Mouse (Mus musculus) forebrain, embryonic 16.5 days (tissue): Measurements from ENCODE around the gene Sacm1l. TPM values are rescaled to one million over a fixed set of nuclear protein-coding genes. Genes with fewer than 3 reads are reported as not detected.
A peak's percentile ranks its signal among the peaks of the same experiment; 100 is the strongest.

Experiments used
- ATAC-seq: fragments of 200-750 bp; cut with Nextera tagmentation; 2 replicates; pipeline ENCODE4 v1.8.0; 2017; ENCODE audit warnings: mild to moderate bottlenecking, moderate library complexity
- H3K27ac ChIP-seq: fragments of 300-500 bp; sonication (generic); 2 replicates; pipeline ENCODE4 v1.5.1; 2014; ENCODE audit warnings: low read length, control low read depth
- H3K27me3 ChIP-seq: fragments of 300-500 bp; sonication (generic); replicated peaks from 2 replicates; pipeline ENCODE4 v1.6.1; 2014; ENCODE audit warnings: low read length; ENCODE audit not compliant: control insufficient read depth, insufficient read depth
- H3K36me3 ChIP-seq: fragments of 300-500 bp; sonication (generic); 2 replicates; pipeline ENCODE4 v1.6.1; 2014; ENCODE audit not compliant: control insufficient read depth, insufficient read depth
- H3K4me1 ChIP-seq: fragments of 300-500 bp; sonication (generic); replicated peaks from 2 replicates; pipeline ENCODE4 v1.6.1; 2014; ENCODE audit warnings: low read length; ENCODE audit not compliant: control insufficient read depth, insufficient read depth
- H3K4me2 ChIP-seq: fragments of 300-500 bp; sonication (generic); 2 replicates; pipeline ENCODE4 v1.6.1; 2014; ENCODE audit warnings: mild to moderate bottlenecking, low read length, control low read depth
- H3K4me3 ChIP-seq: fragments of 300-500 bp; sonication (generic); replicated peaks from 2 replicates; pipeline ENCODE4 v1.5.1; 2014; ENCODE audit warnings: mild to moderate bottlenecking, low read length, control low read depth
- H3K9ac ChIP-seq: fragments of 300-500 bp; sonication (generic); replicated peaks from 2 replicates; pipeline ENCODE4 v1.6.1; 2014; ENCODE audit warnings: low read depth, low read length, control low read depth
- H3K9me3 ChIP-seq: fragments of 300-500 bp; sonication (generic); 2 replicates; pipeline ENCODE4 v1.6.1; 2016; ENCODE audit warnings: low read length; ENCODE audit not compliant: control insufficient read depth
- WGBS: fragments of 180-500 bp; shearing (Covaris S2); extraction: QIAGEN DNeasy Blood & Tissue Kit; methylation state at CpG from one replicate; pipeline ENCODE4 v1.1.7; 2014; 5-methylcytosine and 5-hydroxymethylcytosine counted together
- polyA plus RNA-seq: library from polyadenylated mRNA; unstranded; fragments of >200 nt; fragmentation: Nextera tagmentation; extraction: Ambion mirVana; gene quantifications from 2 replicates; pipeline ENCODE4 v1.2.1, GENCODE M21; 2015

Sacm1l gene
- 54.2 and 60.3 TPM in 2 replicates for polyA plus RNA-seq

- Histone ChIP-seq H3K4me2 (peak within 1 kb of the TSS; percentile 79), H3K27ac (peak within 1 kb of the TSS; percentile 92), H3K36me3 (no peaks in the 10 kb centered on the region), H3K27me3 (no peaks in the 10 kb centered on the region), H3K4me3 (peak within 1 kb of the TSS; percentile 97), H3K9me3 (no peaks in the 10 kb centered on the region), H3K4me1 (peaks cover 20% of the 10 kb centered on the region), H3K9ac (peak within 1 kb of the TSS; percentile 95)
- peak; percentile 99 for ATAC-seq
- 0% methylated on average over 77 of the region's 79 CpGs for WGBS
Measured at GRCm38 (mm10) chr9:123529392-123530157, at the start of gene Sacm1l. Gene Sacm1l (plus strand): TSS chr9:123529759.

DNA sequence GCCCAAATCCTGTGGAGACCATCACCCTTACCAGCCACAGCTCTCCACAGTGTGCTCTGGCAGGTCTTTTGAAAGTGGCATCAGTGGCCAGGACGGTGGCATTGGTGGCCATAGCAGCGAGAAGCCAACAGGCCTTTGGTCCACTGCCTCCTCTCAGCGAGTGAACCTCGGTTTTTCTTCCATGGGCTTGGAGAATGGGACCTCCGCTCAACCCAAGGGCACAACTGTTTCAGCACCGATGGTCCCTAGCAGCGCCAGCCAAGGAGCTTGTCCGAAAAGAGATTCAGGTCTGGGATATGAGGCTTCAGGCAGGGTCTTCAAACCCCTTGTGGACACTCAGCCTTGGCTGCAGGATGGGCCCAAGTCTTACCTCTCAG lies 49.7 kb upstream of the Sacm1l start:
- ATAC-seq = no peak
- Histone ChIP-seq H3K27ac (no peak overlapping the region), H3K27me3 (no peaks in the 10 kb centered on the region), H3K4me2 (peak overlapping the region; percentile 58), H3K4me1 (peaks cover 26% of the 10 kb centered on the region), H3K36me3 (no peaks in the 10 kb centered on the region), H3K4me3 (peak overlapping the region; percentile 67; the same call in 1 of the 2 replicates), H3K9me3 (no peaks in the 10 kb centered on the region), H3K9ac (no peak overlapping the region)
- WGBS = 91% methylated on average over 8 of the region's 8 CpGs

DNA sequence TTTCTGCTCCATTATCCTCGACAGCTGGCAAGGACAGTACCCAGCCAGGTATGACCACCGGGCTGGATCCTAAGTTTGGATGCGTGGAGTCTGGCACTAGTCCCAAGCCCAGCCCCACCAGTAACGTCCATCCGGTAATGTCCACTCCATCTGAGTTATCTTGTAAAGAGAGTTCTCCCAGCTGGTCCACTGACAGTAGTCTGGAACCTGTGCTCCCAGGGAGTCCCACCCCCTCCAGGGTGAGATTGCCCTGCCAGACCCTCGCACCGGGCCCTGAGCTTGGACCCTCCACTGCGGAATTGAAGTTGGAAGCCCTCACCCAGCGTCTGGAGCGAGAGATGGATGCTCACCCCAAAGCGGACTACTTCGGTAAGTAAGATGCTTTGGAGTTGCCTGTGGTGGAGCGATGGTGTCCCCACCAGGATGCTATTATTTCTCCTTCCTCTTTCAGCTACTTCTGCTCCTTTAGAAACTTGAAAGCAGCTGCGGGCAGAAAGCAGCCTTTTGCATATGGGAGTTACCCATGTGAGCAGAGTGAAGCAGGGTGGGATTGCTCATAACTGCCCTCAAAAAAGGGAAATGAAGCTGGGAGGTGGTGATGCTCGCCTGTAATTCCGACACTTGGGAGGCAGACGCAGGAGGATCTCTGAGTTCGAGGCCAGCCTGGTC lies 49.2 kb upstream of the Sacm1l start:
- no peak for ATAC-seq
- H3K9ac ChIP-seq = no peak overlapping the region
- 84% methylated on average over 18 of the region's 18 CpGs for WGBS
- no peaks in the 10 kb centered on the region for H3K9me3 ChIP-seq
- no peaks in the 10 kb centered on the region for H3K36me3 ChIP-seq
- no peak overlapping the region for H3K27ac ChIP-seq
- peaks cover 26% of the 10 kb centered on the region for H3K4me1 ChIP-seq
- peak overlapping the region; percentile 7; the same call in 1 of the 2 replicates for H3K4me3 ChIP-seq
- no peaks in the 10 kb centered on the region for H3K27me3 ChIP-seq
- peak overlapping the region; percentile 28 for H3K4me2 ChIP-seq

DNA sequence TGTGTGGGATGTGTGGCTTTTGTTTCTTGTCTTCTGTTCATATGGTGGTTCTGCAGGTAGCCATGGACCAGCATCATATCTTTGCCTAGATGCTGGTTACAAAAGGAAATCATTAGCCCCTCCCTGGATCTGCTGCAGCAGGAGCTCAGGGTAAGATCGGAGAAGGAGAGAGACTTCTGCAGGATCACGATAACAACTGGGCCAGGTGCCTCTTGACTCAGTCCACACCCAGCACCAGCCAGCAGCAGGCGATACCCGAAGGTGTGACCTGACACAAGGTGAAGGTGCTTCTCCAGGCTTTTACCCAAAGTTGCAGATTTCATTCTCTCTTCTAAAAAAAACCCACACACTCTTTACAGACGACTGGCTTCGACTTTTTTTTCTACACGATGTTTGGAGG lies 48.4 kb upstream of the Sacm1l start:
- no peak overlapping the region for H3K27ac ChIP-seq
- H3K9ac ChIP-seq = no peak overlapping the region
- no peaks in the 10 kb centered on the region for H3K36me3 ChIP-seq
- H3K4me1 ChIP-seq = peaks cover 26% of the 10 kb centered on the region
- no peak overlapping the region for H3K4me3 ChIP-seq
- no peaks in the 10 kb centered on the region for H3K9me3 ChIP-seq
- WGBS = 72% methylated on average over 7 of the region's 7 CpGs
- no peak for ATAC-seq
- H3K4me2 ChIP-seq = peak overlapping the region; percentile 28
- H3K27me3 ChIP-seq = no peaks in the 10 kb centered on the region

DNA sequence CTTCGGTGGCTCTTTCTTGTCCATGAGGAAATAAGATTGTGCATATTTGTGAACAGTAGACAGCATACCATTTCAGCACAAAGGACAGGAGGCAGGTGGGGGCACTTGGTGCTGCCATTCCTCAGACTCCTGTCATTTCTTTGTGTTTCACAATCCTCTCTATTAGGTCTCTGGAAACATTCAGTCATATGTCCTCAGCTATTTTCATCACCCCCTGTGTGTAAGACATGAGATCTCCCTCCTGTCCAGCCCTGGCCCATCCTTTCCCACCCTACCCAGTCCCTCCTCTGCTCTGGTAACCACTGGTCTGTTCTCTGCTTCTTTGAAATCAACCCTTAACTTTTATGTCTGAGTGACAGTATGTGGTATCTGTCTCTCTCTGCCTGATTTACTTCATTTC lies 46.0 kb upstream of the Sacm1l start:
- no peak overlapping the region for H3K9ac ChIP-seq
- ATAC-seq = no peak
- H3K4me3 ChIP-seq = no peak overlapping the region
- peaks cover 22% of the 10 kb centered on the region for H3K4me1 ChIP-seq
- WGBS = 91% methylated on average over 1 of the region's 1 CpGs
- no peaks in the 10 kb centered on the region for H3K9me3 ChIP-seq
- no peaks in the 10 kb centered on the region for H3K27me3 ChIP-seq
- no peak overlapping the region for H3K27ac ChIP-seq
- no peak overlapping the region for H3K4me2 ChIP-seq
- H3K36me3 ChIP-seq = no peaks in the 10 kb centered on the region

DNA sequence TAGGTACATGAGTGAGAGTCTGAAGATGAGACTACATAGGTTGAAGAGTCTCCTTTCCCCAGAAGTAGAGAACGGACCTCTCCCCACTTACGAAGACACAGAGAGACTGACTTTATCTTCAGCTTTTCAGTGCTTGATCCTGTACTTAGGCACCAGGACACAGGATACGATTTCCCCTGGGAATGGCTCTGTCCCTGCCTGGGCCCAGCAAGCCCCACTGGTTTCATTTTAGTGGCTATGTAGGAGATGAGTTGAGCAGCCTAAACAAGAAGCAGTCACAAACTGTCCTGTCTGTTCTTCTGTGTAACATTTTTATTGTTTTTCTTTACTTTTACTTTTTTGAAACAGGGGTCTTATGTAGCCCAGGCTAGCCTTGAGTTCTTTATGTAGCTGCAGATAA lies 44.7 kb upstream of the Sacm1l start:
- no peak for ATAC-seq
- H3K4me3 ChIP-seq = no peak overlapping the region
- H3K9ac ChIP-seq = no peak overlapping the region
- H3K9me3 ChIP-seq = no peaks in the 10 kb centered on the region
- H3K27me3 ChIP-seq = no peaks in the 10 kb centered on the region
- H3K36me3 ChIP-seq = no peaks in the 10 kb centered on the region
- H3K4me2 ChIP-seq = no peak overlapping the region
- WGBS = 98% methylated on average over 3 of the region's 3 CpGs
- no peak overlapping the region for H3K27ac ChIP-seq
- peaks cover 13% of the 10 kb centered on the region for H3K4me1 ChIP-seq

DNA sequence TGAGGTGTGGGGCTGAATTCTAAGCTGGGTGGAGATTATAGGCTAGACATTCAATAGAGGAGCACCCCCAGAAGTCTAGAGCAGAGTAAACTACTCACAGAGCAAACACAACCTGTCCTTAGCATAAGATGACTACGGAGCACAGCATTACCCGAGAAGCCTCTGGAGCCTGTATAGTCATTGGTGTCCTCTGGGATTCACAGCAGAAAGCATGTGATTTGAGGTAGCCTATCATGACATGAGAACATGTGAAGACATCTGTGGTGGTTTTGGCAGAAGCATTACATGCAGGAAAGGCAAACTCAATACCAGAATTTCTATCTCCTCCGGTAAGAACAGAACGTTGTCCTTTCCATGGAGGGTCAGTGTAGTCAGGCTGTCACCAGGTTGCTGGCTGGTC lies 44.0 kb upstream of the Sacm1l start:
- Histone ChIP-seq H3K36me3 (no peaks in the 10 kb centered on the region), H3K9ac (no peak overlapping the region), H3K27me3 (no peaks in the 10 kb centered on the region), H3K4me2 (no peak overlapping the region), H3K27ac (no peak overlapping the region), H3K4me1 (peaks cover 7% of the 10 kb centered on the region; the same call in 1 of the 2 replicates), H3K4me3 (no peak overlapping the region), H3K9me3 (no peaks in the 10 kb centered on the region)
- no peak for ATAC-seq
- WGBS = 92% methylated on average over 4 of the region's 4 CpGs

- Histone ChIP-seq H3K4me1 (peaks cover 6% of the 10 kb centered on the region), H3K9me3 (no peaks in the 10 kb centered on the region), H3K27ac (no peak overlapping the region), H3K4me2 (no peak overlapping the region), H3K4me3 (no peak overlapping the region), H3K36me3 (no peaks in the 10 kb centered on the region), H3K9ac (no peak overlapping the region), H3K27me3 (no peaks in the 10 kb centered on the region)
- 87% methylated on average over 3 of the region's 3 CpGs for WGBS
- ATAC-seq = no peak
Measured at GRCm38 (mm10) chr9:123486635-123487034, 42.9 kb upstream of the Sacm1l start.

- no peaks in the 10 kb centered on the region for H3K36me3 ChIP-seq
- 82% methylated on average over 2 of the region's 2 CpGs for WGBS
Measured at GRCm38 (mm10) chr9:123489073-123489472, 40.5 kb upstream of the Sacm1l start.

More at GRCm38 (mm10) chr9:123489073-123489472, 40.5 kb upstream of the Sacm1l start:
- H3K27me3 ChIP-seq = no peaks in the 10 kb centered on the region
- no peak overlapping the region for H3K4me2 ChIP-seq
- H3K9ac ChIP-seq = no peak overlapping the region
- no peak overlapping the region for H3K4me3 ChIP-seq
- peaks cover 6% of the 10 kb centered on the region for H3K4me1 ChIP-seq
- H3K27ac ChIP-seq = no peak overlapping the region
- ATAC-seq = no peak
- H3K9me3 ChIP-seq = no peaks in the 10 kb centered on the region
